Mouse (Mus musculus) forebrain, embryonic 13.5 days (tissue): ENCODE data around the gene Ube2d3. TPM values are rescaled to one million over a fixed set of nuclear protein-coding genes. Genes with fewer than 3 reads are reported as not detected.

ENCODE experiments used
- ATAC-seq: fragments of 200-750 bp; cut with Nextera tagmentation; 2 replicates; pipeline ENCODE4 v1.8.0; 2017
- H3K27ac ChIP-seq: fragments of 300-500 bp; sonication (generic); 2 replicates; pipeline ENCODE4 v1.5.1; 2015; ENCODE audit warnings: inconsistent platforms, mild to moderate bottlenecking, moderate library complexity
- H3K27me3 ChIP-seq: fragments of 300-500 bp; sonication (generic); 2 replicates; pipeline ENCODE4 v1.6.1; 2015; ENCODE audit warnings: mild to moderate bottlenecking, inconsistent platforms
- H3K36me3 ChIP-seq: fragments of 300-500 bp; sonication (generic); 2 replicates; pipeline ENCODE4 v1.6.1; 2015; ENCODE audit warnings: mild to moderate bottlenecking, inconsistent platforms; ENCODE audit not compliant: poor library complexity, severe bottlenecking
- H3K4me1 ChIP-seq: fragments of 300-500 bp; sonication (generic); 2 replicates; pipeline ENCODE4 v1.6.1; 2015; ENCODE audit warnings: inconsistent platforms
- H3K4me2 ChIP-seq: fragments of 300-500 bp; sonication (generic); 2 replicates; pipeline ENCODE4 v1.6.1; 2015; ENCODE audit warnings: inconsistent platforms, mild to moderate bottlenecking, moderate library complexity
- H3K4me3 ChIP-seq: fragments of 300-500 bp; sonication (generic); 2 replicates; pipeline ENCODE4 v1.5.1; 2015; ENCODE audit warnings: mild to moderate bottlenecking, inconsistent platforms
- H3K9ac ChIP-seq: fragments of 300-500 bp; sonication (generic); 2 replicates; pipeline ENCODE4 v1.6.1; 2015; ENCODE audit warnings: mild to moderate bottlenecking, inconsistent platforms
- H3K9me3 ChIP-seq: fragments of 300-500 bp; sonication (generic); replicated peaks from 2 replicates; pipeline ENCODE4 v1.6.1; 2016; ENCODE audit warnings: inconsistent platforms
- WGBS: fragments of 180-500 bp; shearing (Covaris S2); methylation state at CpG from one replicate; pipeline ENCODE4 v1.1.7; 2015; 5-methylcytosine and 5-hydroxymethylcytosine counted together
- polyA plus RNA-seq: library from polyadenylated mRNA; unstranded; fragments of >200 nt; fragmentation: Nextera tagmentation; extraction: Ambion mirVana; gene quantifications from 2 replicates; pipeline ENCODE4 v1.2.1, GENCODE M21; 2015

Ube2d3 gene
- 470 and 482 TPM in 2 replicates for polyA plus RNA-seq

DNA sequence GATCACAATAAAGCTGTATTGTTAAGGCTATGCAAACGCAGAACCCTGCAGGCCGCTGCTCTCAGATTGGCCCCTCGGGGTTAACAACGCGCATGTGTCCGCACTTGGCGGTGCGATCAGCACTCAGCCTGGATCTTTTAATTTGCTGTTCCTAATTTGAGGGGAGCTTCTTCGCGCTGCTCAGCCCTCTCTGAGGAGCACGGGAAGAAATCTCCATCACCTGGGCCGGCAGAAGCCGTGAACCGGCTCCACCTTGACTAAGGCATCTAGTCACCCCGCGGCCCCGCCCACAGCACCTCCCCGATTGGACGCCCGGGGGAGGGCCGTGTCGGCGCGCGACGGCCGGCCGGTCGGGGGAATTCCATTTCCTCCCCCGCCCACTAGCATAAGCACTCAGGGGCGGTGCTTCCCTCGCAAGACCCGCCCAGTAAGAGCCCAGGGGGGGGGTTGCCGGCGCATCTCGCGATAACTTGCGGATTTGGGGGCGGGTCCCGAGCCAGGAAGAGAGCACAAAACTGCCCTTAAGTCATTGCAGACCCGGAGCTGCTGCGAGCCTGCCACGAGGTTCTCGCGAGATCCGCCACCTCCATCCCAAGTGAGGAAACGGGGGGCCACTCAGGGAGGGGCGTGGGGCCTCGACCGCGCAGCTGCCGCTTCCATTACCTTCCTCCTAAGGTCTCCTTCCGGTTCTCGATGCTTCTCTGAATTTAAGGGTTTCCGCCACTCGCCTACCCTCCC, at the start of gene Ube2d3:
TSS of gene Ube2d3 (plus strand) at position 392 of the 738 bp plus-strand sequence.
- WGBS: under 1% methylated on average over 55 of the region's 56 CpGs
- no peaks in the 10 kb centered on the region for H3K27me3 ChIP-seq
- H3K27ac ChIP-seq: peak within 1 kb of the TSS; percentile 100
- H3K9ac ChIP-seq: peak within 1 kb of the TSS; percentile 96
- peaks cover 29% of the 10 kb centered on the region for H3K4me1 ChIP-seq
- H3K36me3 ChIP-seq: 0 out of 2 replicates have a peak, but pooled peaks cover 3% of the 10 kb centered on the region
- H3K4me3 ChIP-seq: peak within 1 kb of the TSS; percentile 97
- ATAC-seq: peak; percentile 95
- no peaks in the 10 kb centered on the region for H3K9me3 ChIP-seq
- peak within 1 kb of the TSS; percentile 97 for H3K4me2 ChIP-seq

- no peak overlapping the region for H3K4me2 ChIP-seq
- no peaks in the 10 kb centered on the region for H3K36me3 ChIP-seq
- no peaks in the 10 kb centered on the region for H3K9me3 ChIP-seq
- no peaks in the 10 kb centered on the region for H3K27me3 ChIP-seq
- H3K4me1 ChIP-seq: no peaks in the 10 kb centered on the region
- no peak overlapping the region for H3K9ac ChIP-seq
- no peak overlapping the region for H3K4me3 ChIP-seq
- H3K27ac ChIP-seq: no peak overlapping the region
- ATAC-seq: no peak
- WGBS: 86% methylated on average over 6 of the region's 6 CpGs
Observed at GRCm38 (mm10) chr3:135393186-135393585, 44.8 kb upstream of the Ube2d3 start.

GRCm38 (mm10) chr3:135395085-135395484, 42.9 kb upstream of the Ube2d3 start:
- no peak for ATAC-seq
- Histone ChIP-seq H3K27ac (no peak overlapping the region), H3K27me3 (no peaks in the 10 kb centered on the region), H3K9me3 (no peaks in the 10 kb centered on the region), H3K4me2 (no peak overlapping the region), H3K36me3 (no peaks in the 10 kb centered on the region), H3K4me1 (peaks cover 4% of the 10 kb centered on the region), H3K9ac (no peak overlapping the region), H3K4me3 (no peak overlapping the region)
- WGBS: 89% methylated on average over 5 of the region's 5 CpGs

DNA sequence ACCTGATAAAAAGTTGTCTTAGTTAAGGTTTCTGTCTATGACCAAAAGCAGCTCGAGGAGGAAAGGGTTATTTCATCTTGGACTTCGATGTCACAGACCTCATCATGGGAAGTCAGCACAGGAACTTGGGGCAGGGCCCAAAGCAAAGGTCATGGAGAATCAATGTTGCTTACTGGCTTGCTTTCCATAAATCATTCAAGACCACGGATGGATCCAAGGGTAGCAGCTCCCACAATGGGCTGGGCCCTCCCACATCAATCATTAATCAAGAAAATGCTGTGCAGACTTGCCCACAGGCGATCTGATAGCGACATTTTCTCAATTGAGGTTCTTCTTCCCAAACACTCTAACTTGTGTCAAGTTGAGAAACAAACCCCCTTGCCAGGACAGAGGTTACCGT, 41.9 kb upstream of the Ube2d3 start:
- H3K4me1 ChIP-seq: peaks cover 8% of the 10 kb centered on the region
- H3K36me3 ChIP-seq: no peaks in the 10 kb centered on the region
- H3K9me3 ChIP-seq: no peaks in the 10 kb centered on the region
- no peak overlapping the region for H3K4me3 ChIP-seq
- H3K4me2 ChIP-seq: no peak overlapping the region
- 74% methylated on average over 6 of the region's 6 CpGs for WGBS
- ATAC-seq: no peak
- no peak overlapping the region for H3K27ac ChIP-seq
- H3K9ac ChIP-seq: no peak overlapping the region
- no peaks in the 10 kb centered on the region for H3K27me3 ChIP-seq

- Histone ChIP-seq H3K4me1 (peaks cover 8% of the 10 kb centered on the region), H3K9ac (no peak overlapping the region), H3K27ac (no peak overlapping the region)
Observed at GRCm38 (mm10) chr3:135397112-135397511, 40.8 kb upstream of the Ube2d3 start.

DNA sequence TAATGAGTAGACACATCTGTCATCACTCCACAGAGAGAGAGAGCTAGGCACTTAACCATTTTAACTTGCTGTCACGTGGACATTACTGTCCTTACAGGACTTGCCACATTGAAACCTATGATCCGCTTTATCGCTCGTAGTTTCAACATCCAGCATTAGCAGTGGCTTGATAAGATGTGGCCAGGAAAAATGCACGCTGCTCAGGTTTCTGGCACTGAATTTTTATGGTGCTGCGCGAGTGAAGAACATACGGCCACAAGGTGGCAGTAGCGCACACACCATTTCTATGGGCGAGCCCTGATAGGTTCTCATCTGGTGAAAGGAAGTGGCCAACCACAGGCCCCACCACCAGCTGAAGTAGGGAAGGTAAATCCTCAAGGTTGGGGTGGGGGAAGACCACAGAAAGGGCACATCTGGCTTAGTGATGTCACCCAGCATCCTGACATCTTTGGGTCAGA, 35.7 kb upstream of the Ube2d3 start:
- H3K4me1 ChIP-seq: peaks cover 15% of the 10 kb centered on the region
- ATAC-seq: peak; percentile 87
- H3K4me2 ChIP-seq: no peak overlapping the region
- H3K9ac ChIP-seq: no peak overlapping the region
- H3K27ac ChIP-seq: no peak overlapping the region
- H3K4me3 ChIP-seq: no peak overlapping the region
- H3K27me3 ChIP-seq: no peaks in the 10 kb centered on the region
- 15% methylated on average over 10 of the region's 10 CpGs for WGBS
- peaks cover 20% of the 10 kb centered on the region for H3K36me3 ChIP-seq
- no peaks in the 10 kb centered on the region for H3K9me3 ChIP-seq

More at GRCm38 (mm10) chr3:135397112-135397511, 40.8 kb upstream of the Ube2d3 start:
- Histone ChIP-seq H3K9me3 (no peaks in the 10 kb centered on the region), H3K36me3 (no peaks in the 10 kb centered on the region), H3K27me3 (no peaks in the 10 kb centered on the region), H3K4me3 (no peak overlapping the region), H3K4me2 (no peak overlapping the region)
- ATAC-seq: no peak

GRCm38 (mm10) chr3:135403211-135403610, 34.7 kb upstream of the Ube2d3 start:
- WGBS: 75% methylated on average over 9 of the region's 9 CpGs
- Histone ChIP-seq H3K4me1 (peaks cover 15% of the 10 kb centered on the region), H3K9me3 (no peaks in the 10 kb centered on the region), H3K27me3 (no peaks in the 10 kb centered on the region), H3K9ac (no peak overlapping the region), H3K36me3 (peaks cover 23% of the 10 kb centered on the region), H3K4me3 (no peak overlapping the region), H3K4me2 (no peak overlapping the region), H3K27ac (0 out of 2 replicates have a peak overlapping the region, but pooled peaks have one; percentile 2)
- ATAC-seq: no peak

DNA sequence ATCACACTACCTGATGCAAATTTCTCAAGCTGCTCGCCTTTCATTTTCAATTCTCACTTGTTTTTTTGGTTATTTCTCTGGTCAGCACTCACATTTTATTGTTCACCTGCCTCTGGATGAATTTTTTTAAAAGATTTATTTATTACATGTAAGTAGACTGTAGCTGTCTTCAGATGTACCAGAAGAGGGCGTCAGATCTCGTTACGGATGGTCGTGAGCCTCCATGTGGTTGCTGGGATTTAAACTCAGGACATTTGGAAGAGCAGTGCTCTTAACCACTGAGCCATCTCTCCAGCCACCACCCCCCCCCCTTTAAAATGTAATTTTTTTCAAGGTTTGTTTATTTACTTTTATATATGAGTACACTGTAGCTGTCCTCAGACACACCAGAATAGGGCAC, 34.1 kb upstream of the Ube2d3 start:
- H3K9ac ChIP-seq: no peak overlapping the region
- H3K27me3 ChIP-seq: no peaks in the 10 kb centered on the region
- H3K9me3 ChIP-seq: no peaks in the 10 kb centered on the region
- no peak overlapping the region for H3K27ac ChIP-seq
- no peak for ATAC-seq
- peaks cover 15% of the 10 kb centered on the region for H3K4me1 ChIP-seq
- peaks cover 23% of the 10 kb centered on the region for H3K36me3 ChIP-seq
- WGBS: 74% methylated on average over 5 of the region's 5 CpGs
- H3K4me3 ChIP-seq: no peak overlapping the region
- no peak overlapping the region for H3K4me2 ChIP-seq

DNA sequence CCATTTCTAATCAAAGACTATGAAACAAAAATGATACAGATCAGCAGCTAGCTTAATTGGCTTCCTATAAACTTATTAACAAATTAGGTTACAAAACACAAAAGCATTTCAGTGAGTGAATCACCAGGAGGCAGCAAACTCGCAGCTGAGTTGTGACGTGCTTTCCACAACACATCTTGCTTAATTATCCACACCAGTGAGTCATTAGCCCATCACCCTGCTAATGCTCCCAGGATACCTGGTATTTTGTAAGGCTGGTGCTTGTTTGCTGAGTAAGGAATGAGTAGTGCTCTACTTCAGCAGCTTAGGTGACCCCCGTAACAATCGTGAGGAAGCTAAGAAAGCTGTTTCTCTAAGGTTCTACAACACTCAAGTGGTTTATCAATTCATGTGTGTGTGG, 33.4 kb upstream of the Ube2d3 start:
- Histone ChIP-seq H3K4me3 (no peak overlapping the region), H3K27me3 (no peaks in the 10 kb centered on the region), H3K4me1 (peaks cover 15% of the 10 kb centered on the region), H3K27ac (no peak overlapping the region), H3K4me2 (no peak overlapping the region), H3K9me3 (no peaks in the 10 kb centered on the region), H3K9ac (no peak overlapping the region), H3K36me3 (peaks cover 27% of the 10 kb centered on the region)
- 54% methylated on average over 4 of the region's 4 CpGs for WGBS
- ATAC-seq: no peak

GRCm38 (mm10) chr3:135407351-135407750, 30.6 kb upstream of the Ube2d3 start:
- H3K4me3 ChIP-seq: no peak overlapping the region
- 71% methylated on average over 9 of the region's 9 CpGs for WGBS
- peaks cover 10% of the 10 kb centered on the region; the same call in 1 of the 2 replicates for H3K4me1 ChIP-seq
- no peaks in the 10 kb centered on the region for H3K9me3 ChIP-seq
- no peak overlapping the region for H3K9ac ChIP-seq
- H3K4me2 ChIP-seq: no peak overlapping the region
- no peaks in the 10 kb centered on the region for H3K27me3 ChIP-seq
- ATAC-seq: no peak
- H3K36me3 ChIP-seq: peaks cover 37% of the 10 kb centered on the region
- H3K27ac ChIP-seq: no peak overlapping the region

DNA sequence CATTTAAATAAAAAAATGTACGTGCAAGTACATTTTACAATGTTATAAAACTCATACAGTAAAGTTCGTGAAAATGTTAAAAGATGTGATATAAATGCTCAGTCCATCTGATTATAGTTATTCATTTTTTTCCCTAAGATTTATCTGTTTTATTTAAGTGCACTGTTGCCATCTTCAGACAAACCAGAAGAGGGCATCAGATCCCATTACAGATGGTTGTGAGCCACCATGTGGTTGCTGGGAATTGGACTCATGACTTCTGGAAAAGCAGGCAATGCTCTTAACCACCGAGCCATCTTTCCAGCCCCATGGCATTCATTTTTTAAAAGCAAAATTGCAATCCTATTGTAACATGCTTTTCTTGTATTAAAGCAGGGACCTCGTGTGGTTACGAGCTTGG, 28.7 kb upstream of the Ube2d3 start:
- Histone ChIP-seq H3K9me3 (no peaks in the 10 kb centered on the region), H3K4me3 (no peak overlapping the region), H3K9ac (no peak overlapping the region), H3K27me3 (no peaks in the 10 kb centered on the region), H3K4me1 (0 out of 2 replicates have a peak, but pooled peaks cover 4% of the 10 kb centered on the region), H3K36me3 (peaks cover 37% of the 10 kb centered on the region), H3K27ac (no peak overlapping the region), H3K4me2 (no peak overlapping the region)
- 97% methylated on average over 5 of the region's 5 CpGs for WGBS
- no peak for ATAC-seq

DNA sequence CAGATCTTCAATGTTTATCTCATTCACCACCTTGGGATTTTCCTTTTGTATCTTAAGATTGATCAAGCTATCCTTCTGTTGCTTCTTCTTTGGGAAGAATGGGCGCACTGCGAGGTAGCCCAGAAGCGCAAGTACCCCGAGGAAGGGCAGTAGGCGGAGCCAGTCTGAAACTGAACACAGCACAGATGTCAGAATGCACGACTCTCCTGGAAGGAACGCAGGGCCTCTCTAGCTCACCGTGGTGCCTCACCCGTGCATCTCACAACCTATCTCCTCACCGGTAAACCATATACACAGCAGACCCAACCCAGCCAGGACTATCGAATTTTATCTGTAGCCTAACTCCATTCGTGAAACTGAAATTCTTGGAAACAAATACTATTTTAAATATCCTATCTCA, 26.9 kb upstream of the Ube2d3 start:
- WGBS: 91% methylated on average over 12 of the region's 12 CpGs
- no peak overlapping the region for H3K27ac ChIP-seq
- no peak overlapping the region for H3K4me3 ChIP-seq
- no peak overlapping the region for H3K9ac ChIP-seq
- no peaks in the 10 kb centered on the region for H3K27me3 ChIP-seq
- 0 out of 2 replicates have a peak, but pooled peaks cover 4% of the 10 kb centered on the region for H3K4me1 ChIP-seq
- H3K4me2 ChIP-seq: no peak overlapping the region
- no peak for ATAC-seq
- peaks cover 28% of the 10 kb centered on the region for H3K36me3 ChIP-seq
- no peaks in the 10 kb centered on the region for H3K9me3 ChIP-seq
